8 mouse cellular contexts compared by ENCODE assay signal in genomic region chr2:48001800-48002507, GRCm38 (mm10).
A peak's percentile ranks its signal among the peaks of the same experiment; 100 is the strongest.
DNase-seq lines count a peak whose midpoint lies in the region; ATAC-seq and TF ChIP-seq lines count a peak whose summit lies in the region.

No protein-coding gene starts in this region.

- H3K4me1 ChIP-seq in forebrain, embryonic 11.5 days (replicated peaks; ENCODE audit: control insufficient read depth, insufficient read depth, low read length): no peaks in the 10 kb centered on the region
- no peaks in the 10 kb centered on the region for H3K4me1 ChIP-seq in forebrain, embryonic 10.5 days
- no peaks in the 10 kb centered on the region for H3K4me1 ChIP-seq in cortical plate, adult 2 months (ENCODE audit: control insufficient read depth, insufficient read depth, low read length)
- H3K4me1 ChIP-seq in lung, embryonic 14.5 days (ENCODE audit: insufficient read depth): no peaks in the 10 kb centered on the region

- WGBS in forebrain, embryonic 11.5 days: 64% methylated on average over 11 of the region's 11 CpGs
- WGBS in forebrain, embryonic 10.5 days: 66% methylated on average over 11 of the region's 11 CpGs
- 19% methylated on average over 11 of the region's 11 CpGs for WGBS in lung, embryonic 14.5 days

- no peaks in the 10 kb centered on the region for H3K9me3 ChIP-seq in forebrain, embryonic 11.5 days (ENCODE audit: control insufficient read depth, low read length)
- no peaks in the 10 kb centered on the region for H3K9me3 ChIP-seq in forebrain, embryonic 10.5 days
- H3K9me3 ChIP-seq in lung, embryonic 14.5 days (ENCODE audit: low read depth, low read length): no peaks in the 10 kb centered on the region

- H3K9ac ChIP-seq in forebrain, embryonic 11.5 days (ENCODE audit: low read length): no peak overlapping the region
- no peak overlapping the region for H3K9ac ChIP-seq in lung, embryonic 14.5 days

- no peak overlapping the region for H3K4me3 ChIP-seq in forebrain, embryonic 11.5 days (ENCODE audit: low read depth, low read length)
- H3K4me3 ChIP-seq in forebrain, embryonic 10.5 days: no peak overlapping the region
- H3K4me3 ChIP-seq in cortical plate, adult 2 months (ENCODE audit: insufficient read depth, low read length): no peak overlapping the region
- H3K4me3 ChIP-seq in lung, embryonic 14.5 days (ENCODE audit: low read depth, low read length): no peak overlapping the region

- ATAC-seq in forebrain, embryonic 11.5 days (replicated peaks; ENCODE audit: low FRiP score): peak; percentile 84
- peak; percentile 95 for ATAC-seq in lung, embryonic 14.5 days (ENCODE audit: insufficient read depth)

- no peak for TF ChIP-seq POLR2A in cortical plate, adult 2 months (IDR thresholded peaks at IDR 0.05; ENCODE audit: extremely low read depth, insufficient read depth, low read length)

- DNase-seq in forebrain, embryonic 11.5 days (ENCODE audit: low spot score): no peak
- no peak for DNase-seq in forebrain, embryonic 10.5 days (ENCODE audit: extremely low spot score, low spot score)
- peak; percentile 41 for DNase-seq in MEL-GATA-1-ER (ENCODE audit: extremely low read depth, low read depth)
- peak; percentile 5 to 60 for DNase-seq in heart, postnatal 14 days
- DNase-seq in kidney, postnatal 14 days: peak; percentile 72
- peak; percentile 91 for DNase-seq in lung, embryonic 14.5 days
- DNase-seq in right cerebral cortex, adult 2 months (ENCODE audit: low spot score in 2 of 2): peak; percentile 59 to 77

- TF ChIP-seq CTCF in cortical plate, adult 2 months (IDR thresholded peaks at IDR 0.05; ENCODE audit: extremely low read depth, insufficient read depth, low read length): peak; percentile 31; the same call in 1 of the 2 replicates
- TF ChIP-seq CTCF in lung, embryonic 14.5 days (IDR thresholded peaks at IDR 0.05; ENCODE audit: low read depth): peak; percentile 74

- intact Hi-C loops in heart, postnatal 14 days (cut with DNase I): loop anchor here (2.0 kb wide), 2 partner anchors 813 to 883 kb away; partner anchors contain the start of gene Acvr2a

- no peak overlapping the region for H3K27ac ChIP-seq in forebrain, embryonic 11.5 days (ENCODE audit: low read depth, low read length)
- H3K27ac ChIP-seq in forebrain, embryonic 10.5 days: no peak overlapping the region
- H3K27ac ChIP-seq in cortical plate, adult 2 months (ENCODE audit: insufficient read depth, low read length): no peak overlapping the region
- no peak overlapping the region for H3K27ac ChIP-seq in lung, embryonic 14.5 days (ENCODE audit: low read depth)

- H3K36me3 ChIP-seq in forebrain, embryonic 11.5 days (ENCODE audit: control insufficient read depth, insufficient read depth, low read length): no peaks in the 10 kb centered on the region
- no peaks in the 10 kb centered on the region for H3K36me3 ChIP-seq in forebrain, embryonic 10.5 days (replicated peaks)
- no peaks in the 10 kb centered on the region for H3K36me3 ChIP-seq in lung, embryonic 14.5 days (ENCODE audit: insufficient read depth)

- no peaks in the 10 kb centered on the region for H3K27me3 ChIP-seq in forebrain, embryonic 11.5 days (ENCODE audit: control insufficient read depth, insufficient read depth, low read length)
- H3K27me3 ChIP-seq in forebrain, embryonic 10.5 days (ENCODE audit: poor library complexity, severe bottlenecking): no peaks in the 10 kb centered on the region
- H3K27me3 ChIP-seq in lung, embryonic 14.5 days (ENCODE audit: insufficient read depth, low read length): no peaks in the 10 kb centered on the region

- H3K4me2 ChIP-seq in forebrain, embryonic 11.5 days (ENCODE audit: low read depth, low read length, severe bottlenecking): no peak overlapping the region
- peak overlapping the region; percentile 13 for H3K4me2 ChIP-seq in lung, embryonic 14.5 days

Comparison
In these comparisons a context has a peak if more than half of its experiments do, and no peak if none do; other contexts are left out.
1. DNase-seq: peak in MEL-GATA-1-ER (single experiment), heart, postnatal 14 days (2 of 2), kidney, postnatal 14 days (single experiment), lung, embryonic 14.5 days (single experiment) and right cerebral cortex, adult 2 months (2 of 2); none in forebrain, embryonic 11.5 days (single experiment) and forebrain, embryonic 10.5 days (single experiment).